Mouse (Mus musculus) small intestine, adult 2 months (tissue): ENCODE measurements around the gene Grk3.

Source experiments
- CTCF ChIP-seq: fragments of 200-500 bp; IDR thresholded peaks from 2 replicates; pipeline ENCODE4 v1.5.1; 2012; ENCODE audit warnings: low read depth, mild to moderate bottlenecking, control low read depth, inconsistent platforms, low read length, moderate library complexity, mixed read lengths; ENCODE audit not compliant: insufficient replicate concordance, insufficient read length; ENCODE audit errors: extremely low read depth
- POLR2A ChIP-seq: fragments of 200-500 bp; IDR thresholded peaks from 2 replicates; pipeline ENCODE4 v1.6.1; 2012; ENCODE audit warnings: low read depth, mild to moderate bottlenecking, control low read depth, inconsistent platforms, low read length, moderate library complexity

- TF ChIP-seq CTCF: no peak
- no peak for TF ChIP-seq POLR2A
These were observed 57.3 kb downstream of the Grk3 start for GRCm38 (mm10) chr5:112958293-112958692.
